Mouse (Mus musculus) gastrocnemius, postnatal 4 days (tissue): ENCODE measurements at regions not wholly inside any gene's neighbourhood (a gene's known extent, or its start where the extent isn't known, plus 50 kb on each side); places are given as distances from the start of the nearest gene placed in this dataset.

Experiments used
- DNase-seq, 2 experiments: peaks; one replicate each; pipeline ENCODE4 v3.0.0; 2021 to 2022; ENCODE audit warnings: low spot score in 2 of 2, mixed read lengths in 2 of 2

GRCm38 (mm10) chr8:87208036-87208435 is 264.4 kb downstream of the Cbln1 start:
- no peak for DNase-seq

DNA sequence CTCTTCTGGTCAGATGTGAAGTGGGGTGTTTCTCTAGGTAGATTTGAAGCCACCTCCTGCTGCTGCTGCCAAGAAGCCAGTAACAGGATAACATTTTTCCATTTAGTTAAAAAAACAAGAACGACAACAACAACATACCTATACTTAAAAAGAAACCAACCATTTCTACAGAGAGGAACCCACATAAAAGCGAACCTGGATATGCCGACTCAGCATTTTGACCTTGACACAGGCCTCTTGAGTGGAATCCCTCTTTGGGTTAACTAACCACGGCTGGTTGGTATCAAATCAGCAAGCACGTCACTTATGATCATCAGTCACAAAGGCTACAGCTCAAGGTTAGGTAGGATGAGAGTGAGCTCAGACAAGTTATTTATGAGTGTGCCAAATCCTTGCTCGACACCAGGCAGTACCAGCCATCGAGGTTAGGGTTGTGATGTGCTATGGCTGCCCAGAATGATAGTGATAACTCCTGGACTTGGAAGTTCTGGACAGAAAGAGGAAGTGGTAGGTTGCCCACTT is 269.7 kb downstream of the Cbln1 start:
- DNase-seq, result no peak

DNA sequence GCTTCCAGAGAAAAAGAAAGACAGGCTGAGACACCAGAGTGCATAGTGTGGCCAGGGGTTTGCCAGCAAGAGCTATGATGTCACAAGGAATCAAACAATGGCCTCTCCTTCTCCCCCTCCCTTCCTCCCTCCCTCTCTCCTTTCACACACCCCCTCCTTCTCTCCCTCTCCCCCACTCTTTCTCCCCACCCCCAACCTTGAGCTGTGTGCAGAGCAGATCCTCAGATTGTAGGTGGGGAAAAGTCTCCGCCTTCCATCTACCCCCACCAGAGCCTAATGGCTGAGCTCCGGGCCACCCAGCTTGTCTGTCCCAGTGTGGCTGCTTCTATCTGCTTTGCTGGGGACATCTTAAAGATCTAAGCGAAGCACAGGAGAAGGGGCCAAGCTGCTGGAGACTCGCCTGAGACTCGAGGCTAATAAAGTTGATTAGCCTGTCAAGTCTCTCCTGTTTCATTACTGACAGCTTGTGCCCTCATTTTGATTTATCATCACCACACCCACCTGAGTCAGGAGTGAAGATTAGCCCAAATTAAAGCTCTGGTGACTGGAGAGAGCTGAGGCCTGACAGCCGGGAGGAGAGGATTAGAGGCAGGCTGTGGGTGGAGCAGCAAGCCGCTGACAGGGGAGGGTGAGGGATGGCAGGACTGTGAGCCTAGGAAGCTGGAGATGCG is 272.8 kb downstream of the Cbln1 start:
- DNase-seq, result no peak

DNA sequence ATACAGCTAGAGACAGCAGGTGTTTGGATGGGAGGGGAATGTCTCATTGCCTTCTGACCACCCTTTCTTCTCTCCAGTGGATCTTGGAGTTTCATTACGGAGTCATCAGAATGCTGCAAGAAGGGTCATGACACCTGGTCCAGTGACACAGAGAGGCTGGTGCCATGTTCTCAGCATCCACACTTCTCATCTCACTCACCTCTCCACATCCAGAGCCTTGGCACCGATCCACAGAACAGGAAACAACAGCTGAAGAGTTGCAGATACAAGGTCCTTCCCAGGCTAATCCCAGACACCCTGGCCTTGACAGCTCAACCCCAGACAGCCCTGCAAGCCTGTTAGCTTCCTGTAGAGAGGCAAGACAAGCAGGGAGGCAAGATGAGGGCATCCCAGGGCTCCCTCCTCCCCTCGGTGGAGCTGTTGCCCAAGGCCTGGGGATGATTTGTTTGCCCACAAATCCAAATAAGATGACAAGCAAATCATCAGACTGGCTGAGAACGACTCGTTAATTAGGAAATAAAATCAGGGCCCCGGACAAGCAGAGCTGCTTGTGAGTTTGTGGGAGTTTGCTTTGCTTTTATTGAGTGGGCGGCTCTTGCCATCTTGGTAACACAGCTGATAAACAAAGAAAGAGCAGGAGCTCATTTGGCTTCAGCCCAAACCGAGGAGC is 274.4 kb downstream of the Cbln1 start:
- no peak for DNase-seq

DNA sequence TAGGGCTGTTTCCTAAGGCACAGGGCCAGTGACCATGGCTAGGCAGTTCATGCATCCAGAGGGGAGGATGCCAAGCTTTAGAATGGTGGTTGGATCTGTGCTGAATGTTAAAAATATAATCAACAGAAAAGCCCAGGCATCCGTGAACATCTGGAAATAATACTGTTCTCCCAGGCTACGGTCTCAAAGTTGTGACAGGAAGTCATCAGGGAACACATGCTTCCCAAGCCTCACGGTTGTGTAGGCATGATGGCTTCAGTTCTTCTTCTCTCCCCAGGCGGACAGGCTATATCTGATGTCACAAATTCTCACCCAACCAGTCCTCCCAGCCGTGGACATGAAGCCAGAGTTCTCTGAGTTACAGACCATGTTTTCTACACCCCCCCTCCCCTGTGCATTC is 275.4 kb downstream of the Cbln1 start:
- DNase-seq, result no peak

GRCm38 (mm10) chr8:87196050-87196449 is 276.4 kb downstream of the Cbln1 start:
- DNase-seq, result no peak

DNA sequence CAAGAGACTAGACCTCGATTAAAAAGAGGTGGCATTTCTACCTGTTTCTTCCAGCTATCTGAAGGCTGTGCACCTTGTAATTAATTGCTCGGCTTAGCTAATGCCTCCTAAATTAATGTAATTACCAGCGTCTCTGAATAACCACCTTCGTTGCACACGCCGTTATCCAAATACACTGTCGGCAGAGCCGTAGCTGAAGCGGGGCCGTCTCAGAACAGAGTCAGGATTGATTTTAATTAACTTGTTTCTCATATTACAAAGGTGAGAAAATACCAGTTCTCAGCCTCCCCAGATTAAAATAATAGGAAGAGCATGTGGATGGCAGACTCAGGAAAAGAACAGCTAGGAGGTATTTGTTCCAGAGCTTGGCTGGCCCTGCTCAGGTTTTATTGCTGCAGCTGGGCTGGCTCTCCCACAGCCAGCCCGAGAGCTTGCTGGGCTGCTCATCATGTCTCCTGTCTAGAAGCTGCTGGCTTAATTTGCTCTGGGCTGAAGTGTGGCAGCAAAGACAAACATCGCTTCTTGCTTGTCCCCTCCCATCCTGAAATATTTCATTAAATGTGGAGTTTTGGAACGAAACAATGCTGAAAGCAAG is 282.5 kb downstream of the Cbln1 start:
- no peak for DNase-seq

DNA sequence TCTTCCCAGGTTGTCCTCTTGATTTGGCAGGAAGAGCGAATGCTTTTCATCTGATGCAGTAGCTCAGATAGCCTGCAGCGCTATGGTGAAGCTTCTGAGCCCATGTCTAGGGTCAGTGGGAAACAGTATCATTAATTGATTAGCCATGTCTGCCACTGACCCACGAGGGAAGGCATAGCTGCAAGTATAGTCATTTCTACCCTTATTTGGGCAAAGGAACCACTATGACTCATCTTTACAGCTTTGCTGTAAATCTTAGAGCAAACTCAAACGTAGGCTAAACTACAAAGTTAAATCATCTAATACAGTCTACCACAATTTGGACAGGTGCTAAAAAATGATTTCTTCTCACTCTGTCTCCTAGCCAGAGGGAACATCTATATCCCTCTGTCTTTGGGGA is 289.5 kb downstream of the Cbln1 start:
- no peak for DNase-seq

DNA sequence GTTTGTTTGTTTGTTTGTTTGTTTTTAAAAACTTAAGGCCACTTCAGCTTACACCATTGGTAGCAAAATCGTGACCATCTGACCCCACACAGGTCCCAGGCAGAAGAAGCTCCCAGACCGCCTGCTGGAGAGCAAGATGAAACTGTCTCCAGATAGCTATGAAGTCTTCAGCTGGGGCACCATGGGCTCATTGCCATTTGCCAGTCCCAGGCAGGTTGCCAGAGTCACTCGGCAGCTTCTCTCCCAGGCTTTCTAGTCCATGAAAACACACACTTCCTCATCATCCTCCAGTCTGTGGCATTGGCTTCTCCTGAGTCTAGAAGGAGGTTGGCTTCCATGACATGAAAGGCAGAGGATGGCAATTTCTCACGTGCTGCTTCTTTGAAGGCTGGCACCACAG is 293.5 kb upstream of the N4bp1 start:
- DNase-seq, result no peak

- DNase-seq, result no peak
These were observed 292.6 kb upstream of the N4bp1 start for GRCm38 (mm10) chr8:87177620-87178019.

DNA sequence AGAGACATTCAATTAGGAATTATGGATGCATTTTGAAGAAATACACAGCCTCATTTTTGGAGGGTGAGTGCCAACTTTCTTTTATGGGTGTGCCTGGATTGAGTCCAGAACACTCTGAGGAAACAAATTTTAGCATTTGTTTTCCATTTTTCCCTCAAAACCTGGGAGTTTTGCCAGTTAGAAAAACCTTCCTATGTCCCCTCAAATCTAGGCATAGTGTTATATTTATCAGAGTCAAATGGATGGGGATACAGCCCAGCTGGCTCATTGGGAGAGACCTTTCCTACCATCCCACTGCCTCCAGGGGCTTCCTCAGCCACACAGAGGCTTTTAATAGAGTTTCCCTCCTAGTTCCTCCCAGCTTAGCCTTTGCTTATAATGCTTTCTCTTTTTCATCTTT is 290.0 kb upstream of the N4bp1 start:
- DNase-seq, result no peak

DNA sequence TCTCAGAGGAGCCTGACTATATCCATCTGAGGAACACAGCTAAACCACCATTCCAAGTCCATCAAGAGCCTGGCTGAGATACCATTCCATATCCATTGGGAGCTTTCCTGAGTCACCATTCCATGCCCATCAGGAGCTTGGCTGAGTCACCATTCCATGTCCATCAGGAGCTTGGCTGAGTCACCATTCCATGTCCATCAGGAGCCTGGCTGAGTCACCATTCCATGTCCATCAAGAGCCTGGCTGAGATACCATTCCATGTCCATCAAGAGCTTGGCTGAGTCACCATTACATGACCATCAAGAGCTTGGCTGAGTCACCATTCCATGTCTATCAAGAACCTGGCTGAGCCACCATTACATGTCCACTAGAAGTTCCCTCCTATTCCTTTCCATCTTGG is 288.7 kb upstream of the N4bp1 start:
- no peak for DNase-seq

- DNase-seq, result no peak
These were observed 281.7 kb upstream of the N4bp1 start for GRCm38 (mm10) chr8:87166771-87167170.

- no peak for DNase-seq
These were observed 275.4 kb upstream of the N4bp1 start for GRCm38 (mm10) chr8:87160416-87160815.

- DNase-seq, result no peak
These were observed 273.3 kb upstream of the N4bp1 start for GRCm38 (mm10) chr8:87158322-87158721.

DNA sequence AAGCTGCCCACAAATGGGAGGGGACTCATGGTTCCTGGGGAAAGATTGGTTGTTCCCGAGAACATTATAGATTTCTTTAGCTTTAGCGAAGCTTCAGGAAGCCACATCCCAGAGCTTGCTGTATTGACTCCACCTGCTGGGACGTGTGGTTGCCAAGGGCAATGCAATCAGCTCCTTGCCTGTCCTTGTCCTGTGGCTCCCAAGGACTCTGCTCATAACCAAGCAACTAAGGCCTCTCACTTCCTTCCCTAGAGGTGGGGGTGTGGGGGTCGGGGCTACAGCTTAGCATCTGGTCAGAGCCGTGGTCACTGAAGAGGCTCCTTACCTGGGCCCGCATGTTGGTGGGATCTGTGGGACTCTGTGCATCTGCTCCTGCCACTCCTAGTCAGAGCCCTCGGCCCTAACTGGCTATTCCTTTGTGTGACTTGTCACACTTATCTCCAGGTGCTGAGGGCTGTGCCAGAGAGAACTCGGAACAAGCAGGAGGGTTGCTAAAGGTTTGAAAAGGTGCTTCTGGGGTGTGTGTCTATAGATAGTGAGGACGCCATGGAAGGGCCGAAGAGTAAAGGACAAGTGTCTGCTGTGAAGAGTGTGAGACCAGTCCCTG is 270.9 kb upstream of the N4bp1 start:
- no peak for DNase-seq

GRCm38 (mm10) chr8:87152068-87152915 is 267.2 kb upstream of the N4bp1 start:
- DNase-seq, result no peak

DNA sequence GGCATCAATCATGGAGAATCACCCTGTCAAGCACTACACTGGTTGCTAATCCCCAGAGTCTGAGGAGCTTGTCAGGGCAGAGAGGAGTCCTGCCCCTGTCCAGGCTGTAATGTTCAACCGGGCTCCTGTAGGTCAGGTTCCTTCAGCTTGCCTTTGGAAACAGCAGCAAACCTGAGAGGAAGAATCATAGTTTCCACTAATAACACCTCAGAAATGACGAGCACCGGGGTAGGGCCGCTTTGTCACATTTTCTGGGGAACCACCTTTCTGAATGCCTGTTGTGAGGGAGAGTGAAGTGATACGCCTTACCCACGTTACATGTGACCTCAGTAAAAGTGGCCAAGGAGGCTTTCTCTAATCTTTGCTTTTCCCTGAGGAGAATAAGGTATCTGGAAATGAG is 263.8 kb upstream of the N4bp1 start:
- DNase-seq, result no peak

- DNase-seq, result no peak
These were observed 262.6 kb upstream of the N4bp1 start for GRCm38 (mm10) chr8:87147704-87148103.

- no peak for DNase-seq
These were observed 252.4 kb upstream of the N4bp1 start for GRCm38 (mm10) chr8:87137412-87137811.

DNA sequence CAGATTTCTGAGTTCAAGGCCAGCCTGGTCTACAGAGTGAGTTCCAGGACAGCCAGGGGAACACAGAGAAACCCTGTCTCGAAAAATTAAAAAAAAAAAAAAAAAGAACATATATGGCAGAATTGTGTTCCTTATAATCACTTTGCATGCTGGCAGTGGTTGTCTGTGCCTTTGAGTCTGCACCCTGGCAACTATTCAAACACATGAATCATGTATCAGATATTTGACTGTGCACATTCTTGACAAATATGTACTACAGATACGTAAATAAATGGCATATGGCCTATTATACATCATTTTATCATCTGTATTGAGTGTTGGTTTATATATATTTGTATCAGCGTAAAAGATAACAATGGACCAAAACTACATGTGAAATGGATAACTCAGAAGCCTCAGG is 246.7 kb upstream of the N4bp1 start:
- DNase-seq, result no peak
